Mouse (Mus musculus): ENCODE results near the gene Olfr209.
"Not testable (repeated sequence)": the region's sequence is repeated elsewhere in the genome, so short reads cannot be mapped to it uniquely, and the experiment has no call there.

Gene Olfr209

DNA sequence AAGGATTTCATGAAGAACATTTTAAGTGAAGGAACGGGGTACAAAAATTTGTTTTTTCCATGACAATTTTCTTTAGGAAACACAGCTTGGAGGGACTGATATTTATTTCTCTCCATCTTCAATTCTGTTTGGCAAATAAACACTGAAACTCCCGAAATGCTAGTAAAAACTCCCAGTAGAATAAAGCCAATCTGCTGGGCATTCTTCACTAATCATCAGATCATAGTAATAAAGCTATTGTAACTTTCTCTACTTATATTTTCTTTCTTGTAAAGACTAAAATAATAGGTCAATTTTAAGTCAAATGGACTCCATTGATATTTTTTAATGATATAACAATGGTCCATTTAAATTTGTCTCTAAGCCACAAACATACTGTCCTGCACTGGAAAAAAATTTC is at the start of gene Olfr209:
Gene Olfr209 (minus strand): TSS at position 101 of the 400 bp plus-strand sequence.
- DNase-seq = no peak

DNA sequence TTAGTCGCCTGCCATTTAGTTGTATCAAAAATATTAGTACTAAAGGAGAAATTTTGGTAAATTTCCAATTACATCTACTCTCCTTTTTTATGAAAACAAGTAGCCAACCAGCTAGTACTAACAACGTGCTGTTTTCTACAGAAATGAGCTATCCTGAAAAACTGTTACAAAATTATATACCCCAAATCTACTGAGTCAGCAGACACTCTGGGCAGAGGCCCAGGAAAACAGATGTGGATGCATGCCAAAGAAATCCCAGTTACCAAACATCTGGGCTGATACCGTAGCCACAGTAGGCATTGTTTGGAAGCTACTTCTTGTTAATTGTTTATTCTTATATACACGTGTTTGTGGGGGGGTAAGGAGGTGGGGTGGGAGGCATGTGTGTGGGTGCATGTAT is 49.7 kb upstream of the Olfr209 start:
- DNase-seq = no peak

DNA sequence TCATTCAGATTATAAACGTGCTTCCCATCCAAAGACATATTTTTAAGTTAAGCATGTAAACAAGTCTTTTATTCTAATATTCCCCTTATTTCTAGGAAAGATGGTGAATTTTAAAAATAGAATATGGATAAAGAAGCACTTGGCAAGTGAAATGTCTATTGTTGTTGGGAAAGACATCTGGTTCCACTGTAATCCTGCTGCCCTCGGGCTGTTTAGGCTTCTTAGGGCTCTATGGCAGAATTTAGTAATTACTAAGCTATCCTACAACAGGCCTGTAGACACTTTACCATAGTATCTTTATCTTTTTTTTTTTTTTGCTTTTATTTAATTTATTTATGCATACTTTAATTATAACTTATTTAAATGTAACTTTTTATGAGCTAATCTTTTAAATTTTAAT is 46.0 kb upstream of the Olfr209 start:
- no peak for DNase-seq

DNA sequence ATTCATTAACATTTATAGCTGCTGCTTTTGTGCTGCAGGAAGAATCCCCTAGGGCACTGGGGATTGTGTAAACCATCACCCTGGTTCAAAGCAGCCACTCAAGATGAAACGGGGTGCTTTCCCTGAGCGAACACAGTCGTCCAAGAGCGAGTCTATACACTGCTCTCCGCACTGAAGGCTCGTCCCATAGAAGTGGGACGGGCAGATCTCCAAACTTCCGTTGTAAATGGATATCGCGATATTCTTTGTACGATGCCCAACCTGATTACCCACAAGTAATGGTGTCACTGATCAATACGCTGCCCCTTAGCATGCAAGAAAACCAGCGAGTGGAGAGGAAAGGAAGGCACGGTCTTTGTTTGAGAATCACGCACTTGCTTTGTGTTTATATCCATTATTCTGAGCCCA is 45.6 kb upstream of the Olfr209 start:
- no peak for DNase-seq

DNA sequence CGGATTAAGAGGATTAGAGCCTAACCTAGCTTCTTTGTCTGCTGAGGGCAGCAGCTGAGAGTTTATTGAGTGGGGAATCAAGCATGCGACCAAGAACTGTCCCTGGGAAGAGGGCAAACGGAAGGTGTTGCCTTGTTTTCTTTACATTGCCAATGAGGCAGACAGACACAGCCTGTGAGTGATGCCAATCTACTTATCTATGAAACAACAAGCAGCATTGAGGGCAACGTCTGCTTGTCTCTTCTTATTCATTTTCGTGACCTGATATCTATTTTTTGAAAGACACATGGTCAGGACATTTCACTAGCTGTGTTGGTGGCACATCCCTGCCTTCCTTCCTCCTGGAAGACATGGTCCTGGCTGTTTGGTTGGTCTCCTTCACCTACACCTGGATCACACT is 43.2 kb upstream of the Olfr209 start, which contains the start of gene Gabrr3:
Gene Gabrr3 (plus strand): TSS at position 301 of the 400 bp plus-strand sequence.
- DNase-seq = no peak

- DNase-seq = no peak
These were observed 41.0 kb upstream of the Olfr209 start for GRCm38 (mm10) chr16:59404798-59405197.

DNA sequence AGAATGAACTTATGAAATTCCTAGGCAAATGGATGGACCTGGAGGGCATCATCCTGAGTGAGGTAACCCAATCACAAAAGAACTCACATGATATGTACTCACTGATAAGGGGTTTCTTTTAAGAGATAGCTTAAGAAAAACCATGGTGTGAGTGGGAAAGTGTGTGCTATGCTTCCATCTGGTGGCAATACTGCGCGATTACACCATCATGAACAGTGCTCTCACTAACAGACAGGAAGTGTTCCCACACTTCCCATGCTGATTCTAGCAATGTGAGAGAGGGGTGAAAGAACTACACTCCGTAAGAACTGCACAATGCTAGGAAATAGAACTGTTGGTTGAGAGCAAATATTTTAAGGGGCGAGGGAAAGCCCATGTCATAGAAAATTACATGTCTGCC is 39.9 kb upstream of the Olfr209 start:
- DNase-seq = peak; percentile 24

DNA sequence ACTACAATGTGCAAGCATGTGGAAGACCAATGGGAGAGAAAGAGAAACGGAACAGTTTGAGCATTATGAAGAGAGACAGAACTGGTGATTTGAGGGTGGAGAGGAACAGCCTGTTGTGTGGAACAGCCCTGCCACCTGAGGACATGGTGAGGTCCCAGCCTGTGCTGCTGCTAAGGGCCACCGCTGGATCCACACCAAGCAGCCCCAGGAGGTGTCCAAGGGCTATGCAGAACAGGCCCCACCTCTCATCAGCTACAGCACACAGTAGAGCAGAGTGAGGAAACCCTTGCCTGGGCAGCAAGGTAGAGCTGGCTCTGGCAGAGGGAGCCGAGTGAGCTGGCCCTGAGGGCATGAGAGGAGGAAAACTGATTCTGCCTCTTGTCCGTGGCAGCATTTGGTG is 38.2 kb upstream of the Olfr209 start:
- DNase-seq = no peak

DNA sequence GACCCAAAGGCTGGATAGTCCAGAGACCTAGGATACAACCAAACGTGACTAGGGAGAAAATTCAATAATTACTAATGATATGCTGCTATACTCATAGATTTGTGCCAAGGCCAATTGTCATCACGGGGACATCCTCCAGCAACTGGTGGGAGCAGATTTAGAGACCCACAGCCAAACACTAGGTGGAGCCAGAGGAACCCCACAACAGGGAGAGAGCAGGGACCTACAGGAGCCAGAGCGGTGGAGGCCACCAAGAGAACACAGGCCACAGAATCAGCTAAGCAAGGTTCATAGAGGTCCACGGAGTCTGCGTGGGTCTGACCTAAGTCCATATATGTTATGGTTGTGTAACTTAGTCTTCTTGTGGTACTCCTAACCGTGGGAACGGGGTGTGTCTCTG is 37.3 kb upstream of the Olfr209 start:
- DNase-seq = no peak

GRCm38 (mm10) chr16:59393300-59393699 is 29.5 kb upstream of the Olfr209 start:
- peak; percentile 85 for DNase-seq

GRCm38 (mm10) chr16:59349146-59349545 is 14.6 kb downstream of the Olfr209 start, which contains the start of gene Olfr206:
Gene Olfr206, minus strand, starts transcription at chr16:59349246.
- no peak for DNase-seq

- DNase-seq = no peak
These were observed 32.8 kb downstream of the Olfr209 start, which contains the start of gene Olfr205 for GRCm38 (mm10) chr16:59331038-59331437. Gene Olfr205, minus strand, starts transcription at chr16:59331138.

DNA sequence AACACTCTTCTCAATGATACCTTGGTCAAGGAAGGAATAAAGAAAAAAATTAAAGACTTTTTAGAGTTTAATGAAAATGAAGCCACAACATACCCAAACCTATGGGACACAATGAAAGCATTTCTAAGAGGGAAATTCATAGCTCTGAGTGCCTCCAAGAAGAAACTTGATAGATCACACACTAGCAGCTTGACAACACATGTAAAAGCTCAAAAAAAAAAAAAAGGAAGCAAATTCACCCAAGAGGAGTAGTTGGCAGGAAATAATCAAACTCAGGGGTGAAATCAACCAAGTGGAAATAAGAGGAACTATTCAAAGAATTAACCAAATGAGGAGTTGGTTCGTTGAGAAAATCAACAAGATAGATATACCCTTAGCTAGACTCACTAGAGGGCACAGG is 40.5 kb downstream of the Olfr209 start:
- DNase-seq = not testable (repeated sequence)

- DNase-seq = no peak
These were observed 45.6 kb downstream of the Olfr209 start, which contains the start of gene Olfr204 for GRCm38 (mm10) chr16:59318148-59318547. Gene Olfr204, minus strand, starts transcription at chr16:59318248.

All from right cerebral cortex, adult 18-20 months (tissue).